Mouse (Mus musculus) neural tube, embryonic 15.5 days (tissue): ENCODE measurements around the gene Znfx1. TPM values are rescaled to one million over a fixed set of nuclear protein-coding genes. Genes with fewer than 3 reads are reported as not detected.

Source experiments
- ATAC-seq: fragments of 200-750 bp; cut with Nextera tagmentation; 2 replicates; pipeline ENCODE4 v1.8.0; 2017; ENCODE audit warnings: mild to moderate bottlenecking, moderate TSS enrichment, moderate library complexity; ENCODE audit not compliant: low FRiP score
- H3K27ac ChIP-seq: fragments of 300-500 bp; sonication (generic); replicated peaks from 2 replicates; pipeline ENCODE4 v1.5.1; 2015; ENCODE audit warnings: mild to moderate bottlenecking, inconsistent platforms
- H3K27me3 ChIP-seq: fragments of 300-500 bp; sonication (generic); replicated peaks from 2 replicates; pipeline ENCODE4 v1.6.1; 2015; ENCODE audit warnings: inconsistent platforms
- H3K36me3 ChIP-seq: fragments of 300-500 bp; sonication (generic); 2 replicates; pipeline ENCODE4 v1.6.1; 2015; ENCODE audit warnings: inconsistent platforms
- H3K4me1 ChIP-seq: fragments of 300-500 bp; sonication (generic); 2 replicates; pipeline ENCODE4 v1.6.1; 2015; ENCODE audit warnings: inconsistent platforms
- H3K4me2 ChIP-seq: fragments of 300-500 bp; sonication (generic); 2 replicates; pipeline ENCODE4 v1.6.1; 2015; ENCODE audit warnings: inconsistent platforms, mild to moderate bottlenecking, moderate library complexity
- H3K4me3 ChIP-seq: fragments of 300-500 bp; sonication (generic); replicated peaks from 2 replicates; pipeline ENCODE4 v1.5.1; 2015; ENCODE audit warnings: mild to moderate bottlenecking, inconsistent platforms
- H3K9ac ChIP-seq: fragments of 300-500 bp; sonication (generic); replicated peaks from 2 replicates; pipeline ENCODE4 v1.6.1; 2015; ENCODE audit warnings: mild to moderate bottlenecking, inconsistent platforms
- H3K9me3 ChIP-seq: fragments of 300-500 bp; sonication (generic); replicated peaks from 2 replicates; pipeline ENCODE4 v1.6.1; 2016; ENCODE audit warnings: inconsistent platforms
- WGBS: fragments of 180-500 bp; shearing (Covaris S2); methylation state at CpG from one replicate; pipeline ENCODE4 v1.1.7; 2015; ENCODE audit warnings: mixed read lengths; 5-methylcytosine and 5-hydroxymethylcytosine counted together
- polyA plus RNA-seq: library from polyadenylated mRNA; unstranded; fragments of >200 nt; fragmentation: Nextera tagmentation; extraction: Ambion mirVana; gene quantifications from 2 replicates; pipeline ENCODE4 v1.2.1, GENCODE M21; 2015

The Znfx1 gene
- polyA plus RNA-seq, 1 experiment from 2014 or later: 8.8 TPM

DNA sequence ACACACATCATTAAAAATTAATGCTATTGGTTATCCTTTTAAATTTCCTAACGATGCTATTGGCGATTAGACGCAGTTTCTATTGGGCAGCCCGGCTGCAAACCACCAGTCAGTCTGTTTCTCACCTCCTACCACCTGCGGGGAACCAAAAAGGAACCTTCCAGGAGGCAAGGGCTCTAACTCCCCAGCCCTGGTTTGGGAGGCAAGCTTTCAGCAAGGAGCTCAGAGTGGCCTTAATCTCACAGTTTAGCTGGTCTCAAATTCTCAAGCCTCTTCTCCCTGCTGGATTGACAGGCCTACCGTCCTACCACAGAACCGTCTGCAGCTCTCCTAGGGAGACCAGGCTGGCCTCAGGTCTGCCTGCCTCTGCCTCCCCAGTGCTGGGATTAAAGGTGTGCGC lies 3.3 kb downstream of the Znfx1 start:
- no peak overlapping the region for H3K27ac ChIP-seq
- H3K36me3 ChIP-seq: peaks cover 37% of the 10 kb centered on the region
- H3K9ac ChIP-seq: 0 out of 2 replicates have a peak overlapping the region, but pooled peaks have one; percentile 9
- WGBS: 51% methylated on average over 8 of the region's 8 CpGs
- no peak overlapping the region for H3K4me2 ChIP-seq
- no peak for ATAC-seq
- no peaks in the 10 kb centered on the region for H3K9me3 ChIP-seq
- H3K4me1 ChIP-seq: peaks cover 42% of the 10 kb centered on the region
- no peaks in the 10 kb centered on the region for H3K27me3 ChIP-seq
- no peak overlapping the region for H3K4me3 ChIP-seq

- H3K27me3 ChIP-seq: no peaks in the 10 kb centered on the region
- H3K4me3 ChIP-seq: no peak overlapping the region
- WGBS: 53% methylated on average over 3 of the region's 3 CpGs
- H3K36me3 ChIP-seq: peaks cover 39% of the 10 kb centered on the region
- H3K4me2 ChIP-seq: no peak overlapping the region
- no peak overlapping the region for H3K9ac ChIP-seq
- no peak overlapping the region for H3K27ac ChIP-seq
- peaks cover 39% of the 10 kb centered on the region for H3K4me1 ChIP-seq
- ATAC-seq: no peak
- H3K9me3 ChIP-seq: no peaks in the 10 kb centered on the region
Measured at GRCm38 (mm10) chr2:167058814-167059387, 3.9 kb downstream of the Znfx1 start.

- no peaks in the 10 kb centered on the region for H3K27me3 ChIP-seq
- 81% methylated on average over 3 of the region's 3 CpGs for WGBS
- H3K36me3 ChIP-seq: peaks cover 40% of the 10 kb centered on the region
Measured at GRCm38 (mm10) chr2:167058201-167058600, 4.6 kb downstream of the Znfx1 start.

GRCm38 (mm10) chr2:167056942-167057323 lies 5.9 kb downstream of the Znfx1 start:
- 91% methylated on average over 5 of the region's 5 CpGs for WGBS
- no peak overlapping the region for H3K27ac ChIP-seq
- H3K9ac ChIP-seq: no peak overlapping the region
- H3K4me1 ChIP-seq: peaks cover 47% of the 10 kb centered on the region
- H3K36me3 ChIP-seq: peaks cover 45% of the 10 kb centered on the region
- no peak for ATAC-seq
- H3K4me2 ChIP-seq: no peak overlapping the region
- no peaks in the 10 kb centered on the region for H3K9me3 ChIP-seq
- H3K27me3 ChIP-seq: no peaks in the 10 kb centered on the region
- no peak overlapping the region for H3K4me3 ChIP-seq

More at GRCm38 (mm10) chr2:167058201-167058600, 4.6 kb downstream of the Znfx1 start:
- Histone ChIP-seq H3K4me1 (peaks cover 46% of the 10 kb centered on the region), H3K9me3 (no peaks in the 10 kb centered on the region), H3K9ac (no peak overlapping the region), H3K4me2 (no peak overlapping the region), H3K4me3 (no peak overlapping the region), H3K27ac (no peak overlapping the region)
- no peak for ATAC-seq

GRCm38 (mm10) chr2:167056210-167056941 lies 6.4 kb downstream of the Znfx1 start:
- no peak for ATAC-seq
- Histone ChIP-seq H3K4me1 (peaks cover 42% of the 10 kb centered on the region), H3K9ac (no peak overlapping the region), H3K27me3 (no peaks in the 10 kb centered on the region), H3K36me3 (peaks cover 51% of the 10 kb centered on the region), H3K4me3 (no peak overlapping the region), H3K4me2 (no peak overlapping the region), H3K27ac (no peak overlapping the region), H3K9me3 (no peaks in the 10 kb centered on the region)
- WGBS: 95% methylated on average over 15 of the region's 15 CpGs

- 76% methylated on average over 15 of the region's 15 CpGs for WGBS
Measured at GRCm38 (mm10) chr2:167055386-167055785, 7.4 kb downstream of the Znfx1 start.

GRCm38 (mm10) chr2:167053127-167053844 lies 9.5 kb downstream of the Znfx1 start:
- Histone ChIP-seq H3K4me1 (peaks cover 24% of the 10 kb centered on the region), H3K9ac (no peak overlapping the region), H3K9me3 (no peaks in the 10 kb centered on the region), H3K27ac (peak overlapping the region; percentile 58; the same call in 1 of the 2 replicates), H3K4me3 (no peak overlapping the region), H3K4me2 (peak overlapping the region; percentile 4; the same call in 1 of the 2 replicates), H3K36me3 (peaks cover 71% of the 10 kb centered on the region), H3K27me3 (no peaks in the 10 kb centered on the region)
- ATAC-seq: no peak
- WGBS: 57% methylated on average over 9 of the region's 9 CpGs

More at GRCm38 (mm10) chr2:167055386-167055785, 7.4 kb downstream of the Znfx1 start:
- no peaks in the 10 kb centered on the region for H3K27me3 ChIP-seq
- H3K4me1 ChIP-seq: peaks cover 34% of the 10 kb centered on the region
- no peaks in the 10 kb centered on the region for H3K9me3 ChIP-seq
- no peak overlapping the region for H3K27ac ChIP-seq
- no peak for ATAC-seq
- no peak overlapping the region for H3K9ac ChIP-seq
- H3K4me2 ChIP-seq: no peak overlapping the region
- no peak overlapping the region for H3K4me3 ChIP-seq
- peaks cover 54% of the 10 kb centered on the region for H3K36me3 ChIP-seq

DNA sequence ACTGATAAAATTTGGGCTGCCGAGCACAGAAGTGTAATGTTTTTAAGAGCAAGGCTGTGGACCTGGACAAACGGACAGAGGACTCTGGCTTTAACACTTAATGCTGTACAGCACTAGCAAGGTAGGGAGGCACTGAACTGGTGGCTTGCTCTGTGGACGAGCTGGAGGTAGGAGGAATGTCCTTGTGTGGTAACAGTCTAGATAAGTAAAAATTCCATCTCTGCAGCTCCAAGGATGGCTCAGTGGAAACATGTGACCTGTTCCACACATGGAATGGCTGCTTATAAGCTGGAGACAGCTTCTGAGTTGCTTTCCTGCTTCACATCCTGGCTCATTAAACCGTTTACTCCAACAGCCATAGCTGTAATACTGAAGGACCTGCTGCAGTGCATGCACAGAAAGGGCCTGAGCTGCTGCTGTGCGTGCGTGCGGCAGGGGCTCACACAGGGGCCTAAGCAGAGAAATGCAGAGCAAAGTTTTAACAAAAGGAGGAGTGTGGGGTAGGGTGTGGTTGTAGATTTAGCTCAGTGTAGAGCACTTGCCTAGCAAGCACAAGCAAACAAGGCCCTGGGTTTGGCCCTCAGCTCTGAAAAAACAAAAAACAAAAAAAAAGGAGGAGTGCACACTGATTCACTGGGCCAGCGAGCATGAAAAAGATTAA lies 14.0 kb downstream of the Znfx1 start:
- Histone ChIP-seq H3K4me2 (no peak overlapping the region), H3K4me1 (peaks cover 10% of the 10 kb centered on the region), H3K9me3 (no peaks in the 10 kb centered on the region), H3K27me3 (no peaks in the 10 kb centered on the region), H3K4me3 (no peak overlapping the region), H3K36me3 (peaks cover 74% of the 10 kb centered on the region), H3K9ac (no peak overlapping the region), H3K27ac (no peak overlapping the region)
- ATAC-seq: no peak
- WGBS: 88% methylated on average over 8 of the region's 8 CpGs

GRCm38 (mm10) chr2:167048223-167048622 lies 14.6 kb downstream of the Znfx1 start:
- Histone ChIP-seq H3K9me3 (no peaks in the 10 kb centered on the region), H3K36me3 (peaks cover 79% of the 10 kb centered on the region), H3K27ac (no peak overlapping the region), H3K4me2 (no peak overlapping the region), H3K27me3 (no peaks in the 10 kb centered on the region), H3K4me3 (no peak overlapping the region), H3K9ac (no peak overlapping the region), H3K4me1 (peaks cover 4% of the 10 kb centered on the region)
- ATAC-seq: no peak
- WGBS: 92% methylated on average over 10 of the region's 10 CpGs

DNA sequence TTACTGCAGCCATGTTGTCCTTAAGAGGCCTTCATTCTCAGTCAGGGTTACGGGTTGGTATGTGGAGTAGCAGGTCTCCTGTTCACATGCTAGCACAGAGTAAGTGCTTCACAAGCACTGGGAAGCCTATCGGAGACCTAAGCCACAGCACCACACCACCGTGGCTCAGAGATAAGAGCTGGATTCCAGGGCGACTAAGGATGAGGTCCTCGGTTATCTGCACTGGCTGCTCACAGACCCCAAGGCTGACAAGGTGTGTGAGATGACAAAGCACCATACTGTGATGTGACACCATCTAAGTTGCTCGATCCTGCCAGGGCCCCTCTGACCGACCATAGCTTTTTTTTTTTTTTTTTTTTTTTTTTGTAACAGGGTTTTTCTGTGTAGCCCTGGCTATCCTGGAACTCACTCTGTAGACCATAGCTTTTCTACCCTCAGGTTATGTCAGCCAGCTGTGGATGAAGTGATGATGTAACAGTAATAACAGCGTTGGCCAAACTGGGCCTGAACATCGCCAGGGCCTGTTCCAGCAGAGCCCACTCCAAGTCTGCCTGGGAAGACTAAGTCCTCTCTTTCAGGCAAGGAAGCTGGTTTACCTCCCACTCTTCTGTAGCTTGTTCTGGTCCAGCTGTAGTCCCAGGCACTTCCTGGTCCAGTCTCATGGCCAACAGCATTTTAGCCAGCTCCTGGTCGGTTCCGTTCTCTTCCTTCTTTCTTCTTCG lies 19.3 kb downstream of the Znfx1 start:
- Histone ChIP-seq H3K4me3 (no peak overlapping the region), H3K9ac (no peak overlapping the region), H3K4me2 (no peak overlapping the region), H3K9me3 (no peaks in the 10 kb centered on the region), H3K27me3 (no peaks in the 10 kb centered on the region), H3K4me1 (no peaks in the 10 kb centered on the region), H3K27ac (no peak overlapping the region), H3K36me3 (peaks cover 93% of the 10 kb centered on the region)
- ATAC-seq: no peak
- WGBS: 96% methylated on average over 12 of the region's 12 CpGs

DNA sequence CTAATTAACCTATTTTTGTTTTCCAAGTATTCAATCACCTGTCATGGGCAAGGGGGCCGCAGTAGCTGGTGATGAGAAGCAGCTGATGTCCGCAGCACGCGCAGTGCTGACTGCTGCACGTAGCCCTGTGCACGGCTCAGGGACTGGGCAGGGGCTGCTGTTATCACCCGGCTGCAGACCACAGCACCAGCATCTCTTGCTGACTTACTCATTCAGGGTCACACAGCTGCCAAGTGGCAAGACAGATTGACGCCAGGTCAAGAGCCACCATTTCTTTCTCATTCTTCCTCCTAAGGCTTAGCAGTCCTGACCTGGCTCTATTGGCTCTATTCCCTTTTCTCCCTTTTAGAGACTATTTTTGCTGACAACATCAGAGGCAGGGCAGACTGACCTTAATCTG lies 23.4 kb downstream of the Znfx1 start:
- peaks cover 99% of the 10 kb centered on the region for H3K36me3 ChIP-seq
- no peak for ATAC-seq
- no peak overlapping the region for H3K4me2 ChIP-seq
- H3K27ac ChIP-seq: no peak overlapping the region
- H3K4me1 ChIP-seq: no peaks in the 10 kb centered on the region
- H3K9me3 ChIP-seq: no peaks in the 10 kb centered on the region
- H3K27me3 ChIP-seq: no peaks in the 10 kb centered on the region
- no peak overlapping the region for H3K9ac ChIP-seq
- WGBS: 85% methylated on average over 8 of the region's 8 CpGs
- H3K4me3 ChIP-seq: no peak overlapping the region
